Mouse (Mus musculus) limb, embryonic 13.5 days (tissue): ENCODE measurements around the gene Bin2. TPM values are rescaled to one million over a fixed set of nuclear protein-coding genes. Genes with fewer than 3 reads are reported as not detected.

ENCODE experiments used
- ATAC-seq: fragments of 200-750 bp; cut with Nextera tagmentation; 2 replicates; pipeline ENCODE4 v1.8.0; 2017; ENCODE audit warnings: low read depth, moderate number of reproducible peaks, moderate TSS enrichment; ENCODE audit not compliant: low FRiP score
- H3K27ac ChIP-seq: fragments of 300-500 bp; sonication (generic); 2 replicates; pipeline ENCODE4 v1.5.1; 2015; ENCODE audit warnings: inconsistent platforms, mild to moderate bottlenecking, moderate library complexity
- H3K27me3 ChIP-seq: fragments of 300-500 bp; sonication (generic); 2 replicates; pipeline ENCODE4 v1.6.1; 2015; ENCODE audit warnings: mild to moderate bottlenecking, inconsistent platforms
- H3K36me3 ChIP-seq: fragments of 300-500 bp; sonication (generic); 2 replicates; pipeline ENCODE4 v1.6.1; 2015; ENCODE audit warnings: inconsistent platforms, mild to moderate bottlenecking, moderate library complexity
- H3K4me1 ChIP-seq: fragments of 300-500 bp; sonication (generic); 2 replicates; pipeline ENCODE4 v1.6.1; 2015; ENCODE audit warnings: inconsistent platforms
- H3K4me2 ChIP-seq: fragments of 300-500 bp; sonication (generic); replicated peaks from 2 replicates; pipeline ENCODE4 v1.6.1; 2015; ENCODE audit warnings: inconsistent platforms, mild to moderate bottlenecking, moderate library complexity
- H3K4me3 ChIP-seq: fragments of 300-500 bp; sonication (generic); 2 replicates; pipeline ENCODE4 v1.5.1; 2015; ENCODE audit warnings: moderate library complexity, mild to moderate bottlenecking, inconsistent platforms
- H3K9ac ChIP-seq: fragments of 300-500 bp; sonication (generic); 2 replicates; pipeline ENCODE4 v1.6.1; 2015; ENCODE audit warnings: mild to moderate bottlenecking, inconsistent platforms
- H3K9me3 ChIP-seq: fragments of 300-500 bp; sonication (generic); 2 replicates; pipeline ENCODE4 v1.6.1; 2016; ENCODE audit warnings: inconsistent platforms
- WGBS: fragments of 180-500 bp; shearing (Covaris S2); methylation state at CpG from one replicate; pipeline ENCODE4 v1.1.7; 2015; 5-methylcytosine and 5-hydroxymethylcytosine counted together
- polyA plus RNA-seq: library from polyadenylated mRNA; unstranded; fragments of >200 nt; fragmentation: Nextera tagmentation; extraction: Ambion mirVana; gene quantifications from 2 replicates; pipeline ENCODE4 v1.2.1, GENCODE M21; 2015

Bin2 gene
- polyA plus RNA-seq, 1 experiment from 2014 or later = 2.4 TPM

DNA sequence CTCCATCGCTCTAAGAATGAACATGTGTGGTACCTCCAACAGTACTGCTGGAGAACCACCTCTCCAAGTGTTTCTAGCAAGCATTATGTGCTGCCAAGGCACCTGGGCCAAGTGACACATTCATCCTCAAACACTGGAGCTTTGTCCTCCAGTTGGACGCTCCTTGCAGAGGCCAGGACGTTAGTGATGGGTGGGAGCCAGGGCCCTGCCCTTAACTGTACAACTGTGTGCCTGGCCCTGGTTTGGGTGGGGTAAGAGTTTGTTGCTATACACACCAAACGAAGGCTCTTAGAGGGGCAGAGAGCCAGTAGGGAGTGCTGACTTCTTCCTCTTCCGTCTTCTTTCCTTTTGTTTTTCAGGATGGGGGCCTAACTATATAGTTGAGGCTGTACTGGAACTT, 31.1 kb upstream of the Bin2 start:
- Histone ChIP-seq H3K36me3 (no peaks in the 10 kb centered on the region), H3K4me3 (no peak overlapping the region), H3K9me3 (no peaks in the 10 kb centered on the region), H3K4me2 (no peak overlapping the region), H3K27me3 (peaks cover 24% of the 10 kb centered on the region), H3K9ac (no peak overlapping the region), H3K27ac (no peak overlapping the region), H3K4me1 (peaks cover 10% of the 10 kb centered on the region)
- ATAC-seq = no peak
- WGBS = 64% methylated on average over 5 of the region's 5 CpGs

DNA sequence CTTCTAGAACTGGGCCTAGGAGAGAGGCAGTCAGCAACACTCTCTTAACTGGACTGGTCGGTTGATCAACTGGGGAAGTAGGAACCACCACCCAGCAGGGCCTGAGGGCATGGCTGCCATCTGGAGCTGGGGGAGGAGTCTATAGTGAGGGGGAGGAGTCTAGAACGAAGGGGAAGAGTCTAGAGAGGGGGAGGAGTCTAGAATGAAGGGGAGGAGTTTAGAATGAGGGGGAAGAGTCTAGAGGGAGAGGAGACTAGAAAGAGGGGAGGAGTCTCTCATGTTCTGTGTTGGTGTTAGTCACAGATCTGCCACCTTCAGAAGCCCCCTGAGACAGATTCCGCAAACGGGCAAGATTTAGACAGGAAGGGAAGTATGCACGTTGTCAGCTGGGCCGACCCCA, 30.0 kb upstream of the Bin2 start:
- H3K27me3 ChIP-seq = peaks cover 19% of the 10 kb centered on the region
- no peaks in the 10 kb centered on the region for H3K36me3 ChIP-seq
- 65% methylated on average over 6 of the region's 6 CpGs for WGBS
- no peak for ATAC-seq
- H3K9me3 ChIP-seq = no peaks in the 10 kb centered on the region
- H3K9ac ChIP-seq = no peak overlapping the region
- no peak overlapping the region for H3K4me3 ChIP-seq
- H3K4me1 ChIP-seq = peaks cover 10% of the 10 kb centered on the region
- no peak overlapping the region for H3K27ac ChIP-seq
- H3K4me2 ChIP-seq = no peak overlapping the region

DNA sequence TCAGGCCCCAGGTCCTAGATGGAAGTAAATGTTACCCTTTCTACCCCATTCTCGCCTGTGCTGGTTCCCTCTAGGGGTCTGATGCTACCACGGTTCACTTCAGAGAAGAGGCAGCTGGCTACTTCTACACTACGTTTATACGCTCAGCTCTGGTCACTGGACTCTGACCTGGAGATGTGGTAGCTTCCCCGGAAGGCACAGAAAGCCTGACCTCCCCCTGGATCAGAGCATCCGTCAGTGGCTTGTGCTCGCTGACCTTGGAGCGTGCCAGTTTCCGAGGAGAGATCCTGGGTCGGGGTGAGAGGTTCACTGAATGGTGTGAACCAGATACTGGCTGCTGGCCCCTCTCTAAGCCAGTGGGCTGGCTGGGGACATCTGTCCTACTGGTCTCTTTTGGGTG, 28.7 kb upstream of the Bin2 start:
- Histone ChIP-seq H3K4me1 (no peaks in the 10 kb centered on the region), H3K27me3 (peaks cover 6% of the 10 kb centered on the region), H3K4me3 (no peak overlapping the region), H3K9ac (no peak overlapping the region), H3K9me3 (no peaks in the 10 kb centered on the region), H3K36me3 (no peaks in the 10 kb centered on the region), H3K27ac (no peak overlapping the region), H3K4me2 (no peak overlapping the region)
- ATAC-seq = no peak
- 79% methylated on average over 10 of the region's 10 CpGs for WGBS

DNA sequence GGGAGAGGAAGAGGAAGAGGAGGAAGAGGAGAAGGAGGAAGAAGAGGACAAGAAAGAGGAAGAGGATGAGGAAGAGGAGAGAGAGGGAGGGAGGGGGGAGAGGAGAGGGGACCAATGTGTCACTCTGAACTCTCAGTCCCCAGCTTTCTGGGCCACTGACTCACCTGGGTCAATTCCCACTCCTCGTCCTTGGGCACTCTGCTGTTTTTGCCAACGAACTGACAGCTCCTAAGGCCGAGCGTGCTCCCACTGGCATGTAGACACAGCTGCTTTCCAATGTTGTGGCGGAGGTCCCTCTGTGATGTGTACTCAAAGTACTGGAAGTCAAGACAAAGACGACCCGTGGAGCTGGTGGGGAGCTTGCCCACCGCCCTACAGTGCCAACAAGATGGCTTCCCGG, 25.1 kb upstream of the Bin2 start:
- 92% methylated on average over 9 of the region's 9 CpGs for WGBS
- Histone ChIP-seq H3K4me3 (no peak overlapping the region), H3K9me3 (peaks cover 12% of the 10 kb centered on the region), H3K36me3 (no peaks in the 10 kb centered on the region), H3K4me1 (no peaks in the 10 kb centered on the region), H3K27me3 (no peaks in the 10 kb centered on the region), H3K27ac (no peak overlapping the region), H3K4me2 (no peak overlapping the region), H3K9ac (no peak overlapping the region)
- ATAC-seq = no peak

DNA sequence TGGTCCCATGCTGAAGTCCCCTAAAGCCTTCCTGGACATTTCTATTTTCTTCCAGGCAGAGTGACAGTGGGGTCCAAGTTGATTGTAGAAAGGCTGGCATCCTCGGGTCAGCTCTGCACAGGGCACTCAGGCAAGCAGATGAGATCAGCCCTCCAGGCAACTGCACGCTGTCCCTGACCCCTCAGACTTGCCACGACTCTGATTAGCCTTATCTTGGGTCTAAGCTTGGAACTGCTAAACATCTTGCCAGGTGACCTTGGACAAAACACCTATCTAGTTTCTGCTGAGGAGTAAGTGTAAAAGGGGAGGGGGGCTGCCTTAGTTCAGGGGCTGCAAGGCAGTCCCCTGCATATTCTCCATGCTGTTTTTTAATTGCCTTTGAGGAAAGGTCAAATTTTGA, 22.6 kb upstream of the Bin2 start:
- H3K27me3 ChIP-seq = no peaks in the 10 kb centered on the region
- no peak overlapping the region for H3K4me2 ChIP-seq
- no peak overlapping the region for H3K4me3 ChIP-seq
- no peak overlapping the region for H3K9ac ChIP-seq
- H3K36me3 ChIP-seq = no peaks in the 10 kb centered on the region
- no peak overlapping the region for H3K27ac ChIP-seq
- WGBS = 68% methylated on average over 3 of the region's 3 CpGs
- peaks cover 12% of the 10 kb centered on the region for H3K9me3 ChIP-seq
- ATAC-seq = no peak
- peaks cover 7% of the 10 kb centered on the region for H3K4me1 ChIP-seq

DNA sequence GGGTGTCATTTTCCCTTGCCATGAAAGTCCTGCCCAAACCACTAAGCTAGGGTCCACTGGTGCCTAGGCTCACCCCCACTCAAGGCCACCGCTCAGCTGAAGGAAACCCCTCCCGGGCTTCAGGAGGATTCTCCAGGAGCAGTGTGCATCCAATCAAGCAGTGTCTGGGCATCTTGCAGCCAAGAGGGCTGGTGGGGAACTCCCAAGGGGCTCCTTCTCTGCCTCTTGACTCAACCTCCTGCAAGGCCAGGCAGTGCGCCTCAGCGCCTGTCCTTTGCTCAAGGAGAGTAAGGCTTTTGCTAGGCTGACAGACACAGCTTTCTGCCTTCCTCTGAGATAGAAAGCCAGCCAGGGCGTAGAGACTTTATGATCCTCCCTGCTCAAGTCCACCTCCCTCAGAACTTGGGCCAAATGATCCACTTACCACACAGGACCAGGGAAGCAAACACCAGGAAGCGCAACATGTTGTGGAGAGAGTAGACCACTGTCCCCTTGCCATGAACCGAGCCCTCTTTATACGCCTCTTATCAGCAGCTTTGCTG, 18.1 kb upstream of the Bin2 start, which contains the start of gene Cela1:
Cela1 (minus strand) TSS at position 492 of the 542 bp plus-strand sequence.
- ATAC-seq = no peak
- no peak within 1 kb of the TSS; the same call in 1 of the 2 replicates for H3K4me2 ChIP-seq
- no peak within 1 kb of the TSS for H3K9ac ChIP-seq
- peaks cover 8% of the 10 kb centered on the region for H3K4me1 ChIP-seq
- H3K9me3 ChIP-seq = peaks cover 12% of the 10 kb centered on the region
- H3K4me3 ChIP-seq = no peak within 1 kb of the TSS
- H3K27ac ChIP-seq = no peak within 1 kb of the TSS
- peaks cover 10% of the 10 kb centered on the region for H3K27me3 ChIP-seq
- WGBS = 80% methylated on average over 8 of the region's 8 CpGs
- no peaks in the 10 kb centered on the region for H3K36me3 ChIP-seq

DNA sequence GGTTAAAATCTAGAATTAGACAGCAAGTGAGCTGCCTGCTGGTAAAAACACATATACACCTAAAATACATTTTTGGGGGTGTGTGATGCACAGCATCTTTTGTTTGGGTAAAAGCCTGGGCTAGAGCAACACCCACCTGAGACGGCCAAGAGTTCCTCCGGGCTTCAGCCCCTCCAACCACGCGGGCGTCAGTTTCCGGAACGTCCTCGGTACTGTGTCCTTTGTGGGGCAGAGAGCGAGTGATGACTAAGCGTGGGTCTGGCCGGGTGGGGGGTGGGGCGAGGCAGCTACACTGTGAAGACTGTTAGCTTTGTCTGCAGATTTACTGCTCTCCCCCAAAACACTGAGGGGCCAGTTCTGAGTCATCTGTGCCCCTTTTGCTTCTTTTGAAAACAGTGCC, 17.6 kb upstream of the Bin2 start:
- Histone ChIP-seq H3K36me3 (no peaks in the 10 kb centered on the region), H3K27ac (no peak overlapping the region), H3K9me3 (peaks cover 12% of the 10 kb centered on the region), H3K4me3 (no peak overlapping the region), H3K27me3 (peaks cover 10% of the 10 kb centered on the region), H3K4me1 (peaks cover 8% of the 10 kb centered on the region), H3K4me2 (no peak overlapping the region; the same call in 1 of the 2 replicates), H3K9ac (no peak overlapping the region)
- ATAC-seq = no peak
- 58% methylated on average over 12 of the region's 12 CpGs for WGBS

DNA sequence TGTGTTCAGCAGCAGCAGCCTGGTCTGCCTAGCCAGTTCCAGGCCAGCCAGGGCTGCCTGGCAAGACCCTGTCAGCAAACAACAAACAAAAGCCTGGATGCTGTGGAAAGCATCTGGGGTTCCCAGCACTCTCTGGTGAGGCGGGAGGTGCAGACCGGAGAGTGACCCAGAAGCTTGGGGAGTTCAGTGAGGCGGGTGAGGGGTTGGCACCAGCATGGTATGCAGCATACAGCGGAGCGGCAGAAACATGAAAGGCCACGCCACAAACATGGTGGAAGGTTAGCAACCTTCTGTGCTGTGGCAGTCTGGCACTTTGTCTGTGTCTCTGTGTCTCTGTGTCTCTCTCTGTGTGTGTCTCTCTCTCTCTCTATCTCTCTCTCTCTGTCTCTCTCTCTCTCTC, 17.1 kb upstream of the Bin2 start:
- 70% methylated on average over 6 of the region's 6 CpGs for WGBS
- H3K36me3 ChIP-seq = no peaks in the 10 kb centered on the region
- no peak for ATAC-seq

DNA sequence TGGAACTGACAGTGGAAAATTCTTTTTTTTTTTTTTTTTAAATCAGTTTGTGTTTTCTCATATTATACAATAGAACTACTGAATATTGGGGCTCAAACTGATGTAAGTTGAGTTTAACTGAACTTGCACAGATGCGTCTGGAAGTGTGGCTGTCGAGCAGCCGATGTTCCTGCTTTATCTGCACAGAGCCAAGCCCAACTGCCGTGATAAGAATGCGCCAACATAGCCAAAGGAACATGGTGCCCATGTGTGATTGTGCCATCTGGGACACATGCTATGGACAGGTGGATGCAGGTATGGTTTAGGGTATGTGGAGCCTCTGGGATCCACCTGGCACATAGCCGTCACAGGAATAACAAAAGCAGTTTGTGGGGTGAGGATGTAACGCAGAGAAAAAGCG, 16.5 kb upstream of the Bin2 start:
- no peak overlapping the region for H3K27ac ChIP-seq
- no peak overlapping the region for H3K4me2 ChIP-seq
- H3K9ac ChIP-seq = no peak overlapping the region
- peaks cover 9% of the 10 kb centered on the region for H3K9me3 ChIP-seq
- H3K4me3 ChIP-seq = no peak overlapping the region
- no peaks in the 10 kb centered on the region for H3K36me3 ChIP-seq
- peaks cover 10% of the 10 kb centered on the region for H3K27me3 ChIP-seq
- no peak for ATAC-seq
- peaks cover 8% of the 10 kb centered on the region for H3K4me1 ChIP-seq
- WGBS = 87% methylated on average over 8 of the region's 8 CpGs

More for the DNA sequence above, 17.1 kb upstream of the Bin2 start:
- Histone ChIP-seq H3K4me3 (no peak overlapping the region), H3K4me1 (peaks cover 8% of the 10 kb centered on the region), H3K9me3 (peaks cover 12% of the 10 kb centered on the region), H3K9ac (no peak overlapping the region), H3K27me3 (peaks cover 10% of the 10 kb centered on the region), H3K4me2 (no peak overlapping the region), H3K27ac (no peak overlapping the region)

DNA sequence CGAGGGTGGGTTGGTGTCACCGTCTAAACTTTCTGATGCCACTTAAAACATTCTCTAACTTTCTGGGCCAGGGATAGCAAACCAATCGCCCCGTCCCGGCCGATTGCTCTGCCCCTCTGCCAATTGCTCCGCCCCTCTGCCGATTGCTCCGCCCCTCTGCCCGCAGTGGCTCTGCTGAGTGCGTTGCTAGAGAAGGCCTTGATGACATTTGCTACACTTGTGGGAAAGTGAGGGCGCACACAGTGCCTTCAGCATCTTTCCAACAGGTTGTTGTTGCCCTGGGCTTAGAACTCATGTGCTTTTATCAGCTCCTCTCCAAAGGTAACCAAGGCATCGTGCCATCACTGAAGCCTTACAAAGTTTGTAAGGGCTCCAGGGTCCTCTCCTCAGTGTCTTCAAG, 15.9 kb upstream of the Bin2 start:
- no peaks in the 10 kb centered on the region for H3K36me3 ChIP-seq
- H3K27me3 ChIP-seq = peaks cover 10% of the 10 kb centered on the region
- H3K4me1 ChIP-seq = peaks cover 8% of the 10 kb centered on the region
- no peak for ATAC-seq
- H3K4me2 ChIP-seq = no peak overlapping the region
- H3K9ac ChIP-seq = no peak overlapping the region
- H3K27ac ChIP-seq = no peak overlapping the region
- H3K9me3 ChIP-seq = peaks cover 3% of the 10 kb centered on the region
- no peak overlapping the region for H3K4me3 ChIP-seq
- WGBS = 22% methylated on average over 13 of the region's 13 CpGs

DNA sequence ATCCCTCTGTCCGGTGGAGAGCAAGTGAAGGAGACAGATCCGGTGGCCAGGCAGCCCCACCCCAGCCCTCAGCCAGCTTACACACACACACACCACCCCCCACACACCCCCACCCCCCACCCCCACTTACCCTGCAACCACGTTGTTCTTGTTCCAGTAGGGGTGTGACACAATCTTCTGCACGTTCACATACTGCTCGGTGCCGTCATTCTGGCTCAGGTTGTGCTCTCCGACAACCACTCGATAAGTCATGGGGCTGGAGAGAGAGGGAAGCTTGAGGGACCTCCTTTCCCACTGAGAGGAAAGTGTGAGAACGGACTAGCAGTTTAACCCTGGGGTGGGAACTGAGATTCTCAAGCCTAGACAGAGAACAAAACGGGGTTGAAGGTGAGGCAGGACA, 15.1 kb upstream of the Bin2 start:
- Histone ChIP-seq H3K9me3 (no peaks in the 10 kb centered on the region; the same call in 1 of the 2 replicates), H3K4me2 (no peak overlapping the region), H3K27ac (no peak overlapping the region), H3K27me3 (peaks cover 10% of the 10 kb centered on the region), H3K36me3 (no peaks in the 10 kb centered on the region), H3K4me3 (no peak overlapping the region), H3K9ac (no peak overlapping the region), H3K4me1 (peaks cover 8% of the 10 kb centered on the region)
- no peak for ATAC-seq
- 65% methylated on average over 10 of the region's 10 CpGs for WGBS

DNA sequence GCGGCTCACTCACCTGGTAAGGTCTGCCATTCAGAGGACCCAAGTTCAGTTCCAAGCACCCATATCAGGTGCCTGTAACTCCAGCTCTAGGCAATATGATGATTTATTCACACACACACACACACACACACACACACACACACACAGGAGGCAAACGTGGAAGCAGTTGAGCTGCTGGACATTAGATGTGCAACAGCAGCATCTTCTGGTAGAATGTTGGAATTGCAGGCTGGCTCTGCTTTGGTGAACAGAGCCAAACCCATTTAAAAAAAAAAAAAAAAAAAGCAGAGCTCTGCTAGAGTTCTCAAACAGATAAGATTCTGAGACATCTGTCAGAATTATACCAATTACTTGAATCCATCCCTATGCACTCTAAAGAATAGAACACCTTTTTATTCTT, 13.7 kb upstream of the Bin2 start:
- H3K4me1 ChIP-seq = peaks cover 8% of the 10 kb centered on the region
- H3K4me2 ChIP-seq = no peak overlapping the region
- no peak overlapping the region for H3K27ac ChIP-seq
- WGBS = 47% methylated on average over 2 of the region's 2 CpGs
- no peak overlapping the region for H3K9ac ChIP-seq
- no peak overlapping the region for H3K4me3 ChIP-seq
- H3K27me3 ChIP-seq = peaks cover 10% of the 10 kb centered on the region
- no peak for ATAC-seq
- no peaks in the 10 kb centered on the region for H3K9me3 ChIP-seq
- no peaks in the 10 kb centered on the region for H3K36me3 ChIP-seq

DNA sequence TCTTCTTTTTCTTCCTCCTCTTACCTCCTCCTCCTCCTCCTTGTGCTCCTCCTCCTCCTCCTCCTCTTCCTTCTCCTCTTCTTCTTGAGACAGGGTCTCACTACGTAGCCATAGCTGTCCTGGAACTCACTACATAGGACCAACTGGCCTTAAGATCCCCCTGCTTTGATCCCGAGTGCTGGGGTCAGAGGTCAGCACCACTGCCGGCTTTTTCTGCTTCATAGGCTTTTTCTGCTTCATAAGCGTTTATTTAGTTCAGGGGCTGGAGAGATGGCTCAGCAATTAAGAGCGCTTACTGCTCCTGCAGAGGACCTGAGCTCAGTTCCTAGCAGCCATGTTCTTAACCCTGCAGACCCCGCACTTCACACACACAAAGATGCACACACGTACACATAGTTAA, 12.4 kb upstream of the Bin2 start:
- H3K9ac ChIP-seq = no peak overlapping the region
- H3K4me1 ChIP-seq = no peaks in the 10 kb centered on the region; the same call in 1 of the 2 replicates
- no peak for ATAC-seq
- no peak overlapping the region for H3K4me2 ChIP-seq
- no peaks in the 10 kb centered on the region for H3K36me3 ChIP-seq
- no peaks in the 10 kb centered on the region for H3K9me3 ChIP-seq
- no peak overlapping the region for H3K27ac ChIP-seq
- H3K4me3 ChIP-seq = no peak overlapping the region
- 37% methylated on average over 7 of the region's 7 CpGs for WGBS
- peaks cover 10% of the 10 kb centered on the region for H3K27me3 ChIP-seq
